Mouse (Mus musculus): ENCODE results near the gene Trim29. TPM values are rescaled to one million over a fixed set of nuclear protein-coding genes. Genes with fewer than 3 reads are reported as not detected.

The Trim29 gene
- polyA plus RNA-seq, 1 experiment from 2014 or later, result 11.0 TPM

DNA sequence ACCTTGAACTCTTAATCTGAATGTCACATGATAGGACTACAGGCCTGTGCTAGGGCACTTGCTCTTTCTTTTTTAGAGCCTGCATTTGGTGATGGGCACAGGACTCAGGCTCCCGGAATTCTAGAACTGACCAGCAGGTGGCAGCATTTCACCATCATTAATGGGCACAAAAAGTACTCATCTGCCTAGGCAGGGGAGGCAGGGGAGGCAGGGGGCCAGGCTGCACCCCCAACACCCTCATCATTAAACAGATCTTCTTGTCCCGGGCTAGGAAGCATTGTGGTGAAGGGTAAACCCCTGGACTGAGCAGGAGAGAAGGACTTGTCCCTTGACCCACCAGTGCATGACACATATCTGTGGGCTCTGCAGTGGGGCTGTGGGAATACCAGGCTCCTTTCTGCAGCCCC is 29.0 kb downstream of the Trim29 start:
- Histone ChIP-seq H3K4me1 (ENCODE audit: control insufficient read depth, insufficient read depth, low read length) (0 out of 2 replicates have a peak, but pooled peaks cover 3% of the 10 kb centered on the region), H3K4me2 (ENCODE audit: low read depth, low read length) (no peak overlapping the region), H3K27ac (ENCODE audit: low read length) (no peak overlapping the region), H3K9me3 (replicated peaks; ENCODE audit: control insufficient read depth, low read length) (no peaks in the 10 kb centered on the region), H3K27me3 (ENCODE audit: control insufficient read depth, insufficient read depth, low read length) (0 out of 2 replicates have a peak, but pooled peaks cover 2% of the 10 kb centered on the region), H3K9ac (ENCODE audit: low read length) (no peak overlapping the region), H3K36me3 (ENCODE audit: control insufficient read depth, insufficient read depth) (no peaks in the 10 kb centered on the region), H3K4me3 (ENCODE audit: low read length) (no peak overlapping the region)
- 0% methylated on average over 2 of the region's 2 CpGs for WGBS
- ATAC-seq (replicated peaks; ENCODE audit: extremely low read depth, insufficient read depth, low FRiP score), result no peak

DNA sequence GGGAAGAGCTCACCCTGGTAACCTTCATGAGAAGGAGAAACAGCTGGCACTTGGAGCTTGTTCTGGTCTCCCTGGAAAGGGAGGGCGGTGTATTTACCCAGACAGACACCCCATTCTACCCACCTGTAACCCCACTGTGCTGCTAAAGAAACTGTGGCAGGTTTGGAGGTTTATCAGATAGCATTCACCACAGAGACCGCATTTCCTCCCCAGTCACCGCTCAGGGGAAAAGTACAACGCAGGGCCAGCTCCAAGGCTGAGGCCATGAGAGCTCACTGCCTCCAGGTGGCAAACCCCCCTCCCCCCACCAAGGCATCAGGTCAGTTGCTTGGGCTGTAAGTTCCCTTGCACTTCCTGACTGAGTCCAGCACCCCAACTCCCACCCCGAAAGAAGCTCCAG is 39.4 kb downstream of the Trim29 start:
- Histone ChIP-seq H3K4me2 (ENCODE audit: low read depth, low read length) (no peak overlapping the region), H3K4me1 (ENCODE audit: control insufficient read depth, insufficient read depth, low read length) (no peaks in the 10 kb centered on the region), H3K9me3 (replicated peaks; ENCODE audit: control insufficient read depth, low read length) (no peaks in the 10 kb centered on the region), H3K36me3 (ENCODE audit: control insufficient read depth, insufficient read depth) (no peaks in the 10 kb centered on the region), H3K27me3 (ENCODE audit: control insufficient read depth, insufficient read depth, low read length) (peaks cover 10% of the 10 kb centered on the region), H3K9ac (ENCODE audit: low read length) (no peak overlapping the region), H3K4me3 (ENCODE audit: low read length) (no peak overlapping the region), H3K27ac (ENCODE audit: low read length) (no peak overlapping the region)
- WGBS, result 22% methylated on average over 5 of the region's 5 CpGs
- peak; percentile 52 for ATAC-seq (replicated peaks; ENCODE audit: extremely low read depth, insufficient read depth, low FRiP score)

- Histone ChIP-seq H3K4me2 (ENCODE audit: low read depth, low read length) (no peak overlapping the region), H3K4me1 (ENCODE audit: control insufficient read depth, insufficient read depth, low read length) (no peaks in the 10 kb centered on the region), H3K27me3 (ENCODE audit: control insufficient read depth, insufficient read depth, low read length) (peaks cover 10% of the 10 kb centered on the region), H3K27ac (ENCODE audit: low read length) (no peak overlapping the region), H3K9me3 (replicated peaks; ENCODE audit: control insufficient read depth, low read length) (no peaks in the 10 kb centered on the region), H3K9ac (ENCODE audit: low read length) (no peak overlapping the region), H3K36me3 (ENCODE audit: control insufficient read depth, insufficient read depth) (no peaks in the 10 kb centered on the region), H3K4me3 (ENCODE audit: low read length) (no peak overlapping the region)
- ATAC-seq (replicated peaks; ENCODE audit: extremely low read depth, insufficient read depth, low FRiP score), result no peak
- WGBS, result 64% methylated on average over 13 of the region's 13 CpGs
Measured at GRCm38 (mm10) chr9:43351015-43351414, 40.4 kb downstream of the Trim29 start.

GRCm38 (mm10) chr9:43357011-43357410 is 46.4 kb downstream of the Trim29 start:
- no peaks in the 10 kb centered on the region for H3K9me3 ChIP-seq (replicated peaks; ENCODE audit: control insufficient read depth, low read length)
- ATAC-seq (replicated peaks; ENCODE audit: extremely low read depth, insufficient read depth, low FRiP score), result no peak
- H3K4me3 ChIP-seq (ENCODE audit: low read length), result no peak overlapping the region
- no peak overlapping the region for H3K9ac ChIP-seq (ENCODE audit: low read length)
- no peaks in the 10 kb centered on the region for H3K36me3 ChIP-seq (ENCODE audit: control insufficient read depth, insufficient read depth)
- no peak overlapping the region for H3K27ac ChIP-seq (ENCODE audit: low read length)
- no peak overlapping the region for H3K4me2 ChIP-seq (ENCODE audit: low read depth, low read length)
- H3K4me1 ChIP-seq (ENCODE audit: control insufficient read depth, insufficient read depth, low read length), result no peaks in the 10 kb centered on the region
- no peaks in the 10 kb centered on the region for H3K27me3 ChIP-seq (ENCODE audit: control insufficient read depth, insufficient read depth, low read length)

- 51% methylated on average over 15 of the region's 15 CpGs for WGBS
- no peaks in the 10 kb centered on the region for H3K27me3 ChIP-seq (ENCODE audit: control insufficient read depth, insufficient read depth, low read length)
Measured at GRCm38 (mm10) chr9:43358591-43359323, 48.1 kb downstream of the Trim29 start.

DNA sequence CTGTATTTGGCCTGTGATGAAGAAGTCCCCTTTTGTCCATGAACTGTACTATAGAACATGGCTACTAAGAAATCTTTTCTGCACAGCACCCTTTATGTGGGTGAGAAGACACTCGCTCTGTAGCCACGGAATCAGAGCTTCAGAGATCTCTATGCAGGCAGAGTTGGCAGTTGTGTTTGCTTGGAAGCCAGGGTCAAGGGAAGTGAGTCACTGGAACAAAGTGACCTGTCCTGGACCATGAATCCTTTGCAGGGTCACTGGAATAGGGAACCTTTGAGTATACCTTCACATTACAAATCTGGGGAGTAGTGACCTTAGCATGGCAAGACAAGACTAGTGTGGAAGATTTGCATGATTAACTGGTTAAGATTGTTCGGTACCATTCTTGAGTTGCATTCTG is 58.1 kb downstream of the Trim29 start:
- Histone ChIP-seq H3K4me1 (ENCODE audit: control insufficient read depth, insufficient read depth, low read length) (no peaks in the 10 kb centered on the region), H3K36me3 (ENCODE audit: control insufficient read depth, insufficient read depth) (no peaks in the 10 kb centered on the region), H3K27me3 (ENCODE audit: control insufficient read depth, insufficient read depth, low read length) (no peaks in the 10 kb centered on the region), H3K4me2 (ENCODE audit: low read depth, low read length) (no peak overlapping the region), H3K9ac (ENCODE audit: low read length) (no peak overlapping the region), H3K9me3 (replicated peaks; ENCODE audit: control insufficient read depth, low read length) (no peaks in the 10 kb centered on the region), H3K4me3 (ENCODE audit: low read length) (no peak overlapping the region), H3K27ac (ENCODE audit: low read length) (no peak overlapping the region)
- 75% methylated on average over 3 of the region's 3 CpGs for WGBS
- no peak for ATAC-seq (replicated peaks; ENCODE audit: extremely low read depth, insufficient read depth, low FRiP score)

More at GRCm38 (mm10) chr9:43358591-43359323, 48.1 kb downstream of the Trim29 start:
- H3K4me2 ChIP-seq (ENCODE audit: low read depth, low read length), result no peak overlapping the region
- H3K9ac ChIP-seq (ENCODE audit: low read length), result no peak overlapping the region
- H3K36me3 ChIP-seq (ENCODE audit: control insufficient read depth, insufficient read depth), result no peaks in the 10 kb centered on the region
- no peak overlapping the region for H3K4me3 ChIP-seq (ENCODE audit: low read length)
- no peak overlapping the region for H3K27ac ChIP-seq (ENCODE audit: low read length)
- no peaks in the 10 kb centered on the region for H3K9me3 ChIP-seq (replicated peaks; ENCODE audit: control insufficient read depth, low read length)
- no peaks in the 10 kb centered on the region for H3K4me1 ChIP-seq (ENCODE audit: control insufficient read depth, insufficient read depth, low read length)
- 0 out of 2 replicates have a peak, but pooled peaks have one; percentile 28 for ATAC-seq (replicated peaks; ENCODE audit: extremely low read depth, insufficient read depth, low FRiP score)

GRCm38 (mm10) chr9:43383871-43384270 is 73.2 kb downstream of the Trim29 start:
- no peak overlapping the region for H3K9ac ChIP-seq (ENCODE audit: low read length)
- H3K4me1 ChIP-seq (ENCODE audit: control insufficient read depth, insufficient read depth, low read length), result no peaks in the 10 kb centered on the region
- H3K9me3 ChIP-seq (replicated peaks; ENCODE audit: control insufficient read depth, low read length), result no peaks in the 10 kb centered on the region
- ATAC-seq (replicated peaks; ENCODE audit: extremely low read depth, insufficient read depth, low FRiP score), result no peak
- no peaks in the 10 kb centered on the region for H3K36me3 ChIP-seq (ENCODE audit: control insufficient read depth, insufficient read depth)
- 0 out of 2 replicates have a peak, but pooled peaks cover 2% of the 10 kb centered on the region for H3K27me3 ChIP-seq (ENCODE audit: control insufficient read depth, insufficient read depth, low read length)
- no peak overlapping the region for H3K4me3 ChIP-seq (ENCODE audit: low read length)
- no peak overlapping the region for H3K27ac ChIP-seq (ENCODE audit: low read length)
- no peak overlapping the region for H3K4me2 ChIP-seq (ENCODE audit: low read depth, low read length)
- WGBS, result 74% methylated on average over 4 of the region's 4 CpGs

DNA sequence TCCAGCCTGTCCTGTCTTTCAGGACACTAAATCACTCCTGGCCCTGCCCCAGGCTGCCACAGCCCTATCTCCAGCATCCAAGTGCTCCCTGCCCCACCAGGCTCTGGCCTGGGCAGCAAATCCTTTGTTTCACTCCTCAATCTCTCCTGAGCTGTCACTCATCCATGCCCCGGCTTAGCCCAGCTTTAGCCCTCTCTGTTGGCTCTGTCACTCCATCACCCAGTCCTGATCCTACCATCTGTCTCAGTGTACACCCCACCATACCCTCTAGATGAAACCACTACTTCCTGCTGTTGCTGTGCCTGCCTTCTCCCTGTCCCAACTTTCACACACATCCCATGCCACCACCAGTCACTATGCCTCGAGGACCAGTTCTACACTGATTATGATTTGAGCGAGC is 73.8 kb downstream of the Trim29 start:
- WGBS, result 53% methylated on average over 3 of the region's 3 CpGs
- H3K4me3 ChIP-seq (ENCODE audit: low read length), result no peak overlapping the region
- H3K9ac ChIP-seq (ENCODE audit: low read length), result no peak overlapping the region
- 0 out of 2 replicates have a peak, but pooled peaks cover 2% of the 10 kb centered on the region for H3K27me3 ChIP-seq (ENCODE audit: control insufficient read depth, insufficient read depth, low read length)
- no peaks in the 10 kb centered on the region for H3K9me3 ChIP-seq (replicated peaks; ENCODE audit: control insufficient read depth, low read length)
- no peaks in the 10 kb centered on the region for H3K4me1 ChIP-seq (ENCODE audit: control insufficient read depth, insufficient read depth, low read length)
- no peak overlapping the region for H3K4me2 ChIP-seq (ENCODE audit: low read depth, low read length)
- no peaks in the 10 kb centered on the region for H3K36me3 ChIP-seq (ENCODE audit: control insufficient read depth, insufficient read depth)
- no peak for ATAC-seq (replicated peaks; ENCODE audit: extremely low read depth, insufficient read depth, low FRiP score)
- H3K27ac ChIP-seq (ENCODE audit: low read length), result no peak overlapping the region

All from heart, embryonic 16.5 days (tissue).